Mouse (Mus musculus) neural tube, embryonic 11.5 days (tissue): ENCODE results near the gene Ddx11. TPM values are rescaled to one million over a fixed set of nuclear protein-coding genes. Genes with fewer than 3 reads are reported as not detected.

Source experiments
- ATAC-seq: fragments of 200-750 bp; cut with Nextera tagmentation; 2 replicates; pipeline ENCODE4 v1.8.0; 2017; ENCODE audit warnings: moderate number of reproducible peaks, mild to moderate bottlenecking, moderate TSS enrichment, moderate library complexity; ENCODE audit not compliant: insufficient read depth, low FRiP score, low TSS enrichment
- DNase-seq: peaks from one replicate; pipeline ENCODE4 v3.0.0-alpha.2; 2015; ENCODE audit warnings: low spot score
- H3K27ac ChIP-seq: fragments of 300-500 bp; sonication (generic); 2 replicates; pipeline ENCODE4 v1.5.1; 2014; ENCODE audit warnings: low read depth, mild to moderate bottlenecking, low read length
- H3K27me3 ChIP-seq: fragments of 300-500 bp; sonication (generic); 2 replicates; pipeline ENCODE4 v1.6.1; 2014; ENCODE audit warnings: mild to moderate bottlenecking, low read length, mixed read lengths; ENCODE audit not compliant: control insufficient read depth, insufficient read depth
- H3K36me3 ChIP-seq: fragments of 300-500 bp; sonication (generic); 2 replicates; pipeline ENCODE4 v1.6.1; 2014; ENCODE audit warnings: mild to moderate bottlenecking, low read length, moderate library complexity, mixed read lengths; ENCODE audit not compliant: control insufficient read depth, insufficient read depth
- H3K4me1 ChIP-seq: fragments of 300-500 bp; sonication (generic); 2 replicates; pipeline ENCODE4 v1.6.1; 2014; ENCODE audit warnings: low read length, mixed read lengths; ENCODE audit not compliant: control insufficient read depth, insufficient read depth
- H3K4me2 ChIP-seq: fragments of 300-500 bp; sonication (generic); 2 replicates; pipeline ENCODE4 v1.6.1; 2014; ENCODE audit warnings: low read depth, mild to moderate bottlenecking, moderate library complexity
- H3K4me3 ChIP-seq: fragments of 300-500 bp; sonication (generic); 2 replicates; pipeline ENCODE4 v1.5.1; 2014; ENCODE audit warnings: low read depth, low read length
- H3K9ac ChIP-seq: fragments of 300-500 bp; sonication (generic); 2 replicates; pipeline ENCODE4 v1.6.1; 2014; ENCODE audit warnings: mild to moderate bottlenecking, low read length
- H3K9me3 ChIP-seq: fragments of 300-500 bp; sonication (generic); 2 replicates; pipeline ENCODE4 v1.6.1; 2016; ENCODE audit warnings: low read length; ENCODE audit not compliant: control insufficient read depth
- WGBS: fragments of 180-500 bp; shearing (Covaris S2); extraction: QIAGEN DNeasy Blood & Tissue Kit; methylation state at CpG from one replicate; pipeline ENCODE4 v1.1.7; 2014; 5-methylcytosine and 5-hydroxymethylcytosine counted together
- polyA plus RNA-seq: library from polyadenylated mRNA; unstranded; fragments of >200 nt; fragmentation: Nextera tagmentation; extraction: Ambion mirVana; gene quantifications from 2 replicates; pipeline ENCODE4 v1.2.1, GENCODE M21; 2014

The Ddx11 gene
- polyA plus RNA-seq, 1 experiment from 2014 or later = 16.9 TPM

GRCm38 (mm10) chr17:66190577-66190976 is 67.3 kb downstream of the Ddx11 start:
- H3K27me3 ChIP-seq = no peaks in the 10 kb centered on the region
- DNase-seq (no peak), ATAC-seq (no peak)
- H3K27ac ChIP-seq = no peak overlapping the region
- WGBS = 88% methylated on average over 8 of the region's 8 CpGs
- no peaks in the 10 kb centered on the region for H3K36me3 ChIP-seq
- no peak overlapping the region for H3K4me2 ChIP-seq
- no peak overlapping the region for H3K9ac ChIP-seq
- no peaks in the 10 kb centered on the region for H3K9me3 ChIP-seq
- no peaks in the 10 kb centered on the region for H3K4me1 ChIP-seq
- no peak overlapping the region for H3K4me3 ChIP-seq

GRCm38 (mm10) chr17:66197041-66197440 is 73.7 kb downstream of the Ddx11 start:
- Histone ChIP-seq H3K36me3 (no peaks in the 10 kb centered on the region), H3K4me3 (no peak overlapping the region), H3K27me3 (no peaks in the 10 kb centered on the region), H3K27ac (no peak overlapping the region), H3K9ac (no peak overlapping the region), H3K4me2 (no peak overlapping the region), H3K4me1 (no peaks in the 10 kb centered on the region), H3K9me3 (no peaks in the 10 kb centered on the region)
- DNase-seq (no peak), ATAC-seq (no peak)
- WGBS = 60% methylated on average over 3 of the region's 3 CpGs

Other genes with a start within 250 kb of the Ddx11 start
- gene Ralbp1, start 237.7 kb upstream of the Ddx11 start, polyA plus RNA-seq = 47.1 and 50.1 TPM in 2 replicates
- 96.2 and 101 TPM in 2 replicates for gene Twsg1, start 172.3 kb upstream of the Ddx11 start, polyA plus RNA-seq
- 33.2 and 34.7 TPM in 2 replicates for gene Ankrd12, start 46.4 kb upstream of the Ddx11 start, polyA plus RNA-seq
- gene Ndufv2, start 22.0 kb upstream of the Ddx11 start, polyA plus RNA-seq = 321 and 347 TPM in 2 replicates
- gene Washc1, start 12.0 kb upstream of the Ddx11 start, polyA plus RNA-seq = 31.1 and 31.5 TPM in 2 replicates